Mouse (Mus musculus) MEL-GATA-1-ER (cell line): ENCODE measurements at regions not wholly inside any gene's neighbourhood (a gene's known extent, or its start where the extent isn't known, plus 50 kb on each side); places are given as distances from the start of the nearest gene placed in this dataset.
A peak's percentile ranks its signal among the peaks of the same experiment; 100 is the strongest.
"Not testable (repeated sequence)": the region's sequence is repeated elsewhere in the genome, so short reads cannot be mapped to it uniquely, and the experiment has no call there.

Source experiments
- DNase-seq: peaks from one replicate; pipeline ENCODE4 v3.0.0-alpha.2; 2012; ENCODE audit warnings: low read depth; ENCODE audit errors: extremely low read depth

- no peak for DNase-seq
These were observed 129.4 kb upstream of the Tmem185a start for GRCm38 (mm10) chrX:70606349-70606748.

DNA sequence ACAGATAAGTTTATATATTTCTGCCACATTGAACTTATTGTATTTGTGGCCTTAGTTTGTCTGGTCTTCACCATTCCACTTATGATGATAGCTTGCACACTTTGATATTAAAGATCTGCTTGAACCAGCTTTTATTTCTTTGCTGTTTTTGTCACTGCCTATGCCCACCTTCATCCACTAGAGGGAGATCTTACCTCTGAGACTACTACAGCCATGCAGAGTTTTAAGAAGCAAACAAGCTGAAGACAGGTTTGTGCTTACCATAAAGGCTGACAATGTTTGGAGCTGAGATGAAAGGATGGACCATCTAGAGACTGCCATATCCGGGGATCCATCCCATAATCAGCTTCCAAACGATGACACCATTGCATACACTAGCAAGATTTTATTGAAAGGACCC is 105.4 kb upstream of the Tmem185a start:
- DNase-seq, result peak; percentile 16

GRCm38 (mm10) chrX:70580171-70580570 is 103.2 kb upstream of the Tmem185a start:
- no peak for DNase-seq

DNA sequence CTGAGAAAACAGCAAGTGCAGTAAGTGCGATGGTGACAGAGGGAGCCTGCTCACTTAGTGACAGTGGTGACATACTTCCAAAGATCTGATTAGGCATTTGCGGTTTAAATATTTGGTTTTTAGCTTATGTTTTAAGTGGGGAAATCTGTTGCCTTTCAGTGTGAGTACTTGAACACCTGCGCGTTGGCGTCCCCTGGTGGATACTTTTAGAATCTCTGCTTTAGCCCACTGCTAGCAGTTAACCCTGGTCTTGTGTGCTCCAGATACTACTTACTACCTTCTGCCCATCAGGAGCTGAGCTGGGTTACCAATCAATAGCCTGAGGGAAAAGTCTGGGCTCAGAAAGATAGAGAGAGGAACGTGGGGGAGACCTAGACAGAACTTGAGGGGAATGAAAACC is 97.3 kb upstream of the Tmem185a start:
- DNase-seq, result not testable (repeated sequence)

GRCm38 (mm10) chrX:70570586-70570985 is 93.6 kb upstream of the Tmem185a start:
- not testable (repeated sequence) for DNase-seq

GRCm38 (mm10) chrX:70569339-70569979 is 92.5 kb upstream of the Tmem185a start:
- not testable (repeated sequence) for DNase-seq
